Mouse (Mus musculus) lung, postnatal 0 days (tissue): ENCODE results near the gene Cnbd2.

Experiments
- CTCF ChIP-seq: IDR thresholded peaks from 2 replicates; pipeline ENCODE4 v1.5.1; 2016; ENCODE audit warnings: antibody characterized with exemption, mild to moderate bottlenecking
- EP300 ChIP-seq: IDR thresholded peaks from 2 replicates; pipeline ENCODE4 v1.6.1; 2016; ENCODE audit warnings: antibody characterized with exemption, mild to moderate bottlenecking, control low read depth

- TF ChIP-seq CTCF (no peak), EP300 (no peak)
These were observed 81.2 kb downstream of the Cnbd2 start for GRCm38 (mm10) chr2:156393155-156393828.
